Mouse (Mus musculus): Measurements from ENCODE around the gene Edc3.

GRCm38 (mm10) chr9:57767231-57767630, 58.9 kb downstream of the Edc3 start:
- TF ChIP-seq CTCF (IDR thresholded peaks at IDR 0.05; ENCODE audit: control insufficient read depth, insufficient read depth, insufficient read length): no peak
- no peak for TF ChIP-seq FOSL1 (IDR thresholded peaks at IDR 0.05; ENCODE audit: insufficient read depth, low read length, poor library complexity, severe bottlenecking)
- no peak for TF ChIP-seq MYOD1 (IDR thresholded peaks at IDR 0.05; ENCODE audit: control insufficient read depth, insufficient read length, low read depth)
- TF ChIP-seq MAX (IDR thresholded peaks at IDR 0.05): no peak

All from C2C12 (cell line).